Mouse (Mus musculus): ENCODE measurements around the gene Jmjd6.

DNA sequence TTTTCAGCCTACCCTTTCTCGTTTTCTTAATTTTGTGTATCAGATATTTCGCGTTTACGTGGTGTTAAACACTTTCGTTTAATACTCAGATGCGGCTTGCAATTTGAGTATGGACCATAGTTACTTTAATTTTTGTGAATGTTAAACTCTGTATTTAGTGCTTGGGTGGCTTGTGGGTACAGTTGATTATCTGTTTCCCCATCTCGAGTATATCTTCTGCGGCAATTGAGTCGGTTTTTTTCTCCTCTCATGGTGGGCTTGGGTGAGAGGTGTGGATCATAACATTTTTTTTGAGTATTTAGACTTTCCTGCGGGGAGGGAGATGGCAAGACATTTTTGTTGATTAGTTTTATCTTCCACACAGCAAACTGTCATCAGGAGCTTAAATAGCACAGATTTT is 11.0 kb upstream of the Jmjd6 start:
- TF ChIP-seq POLR2A (IDR thresholded peaks at IDR 0.05; ENCODE audit: control insufficient read depth, low read depth, low read length): no peak
- no peak for TF ChIP-seq CTCF (IDR thresholded peaks at IDR 0.05; ENCODE audit: control insufficient read depth, insufficient read depth, insufficient replicate concordance, low read depth, low read length)

Measured in testis, adult 2 months (tissue).